Mouse (Mus musculus) stomach, embryonic 16.5 days (tissue): Measurements from ENCODE around the gene Rhof. TPM values are rescaled to one million over a fixed set of nuclear protein-coding genes. Genes with fewer than 3 reads are reported as not detected.

ENCODE experiments used
- ATAC-seq: fragments of 200-750 bp; cut with Nextera tagmentation; 2 replicates; pipeline ENCODE4 v1.8.0; 2017; ENCODE audit warnings: moderate number of reproducible peaks, moderate TSS enrichment; ENCODE audit not compliant: insufficient read depth, low FRiP score
- H3K27ac ChIP-seq: fragments of 300-500 bp; sonication (generic); 2 replicates; pipeline ENCODE4 v1.5.1; 2014; ENCODE audit warnings: low read length
- H3K27me3 ChIP-seq: fragments of 300-500 bp; sonication (generic); 2 replicates; pipeline ENCODE4 v1.6.1; 2014; ENCODE audit warnings: low read length, control low read depth, mixed read lengths; ENCODE audit not compliant: control insufficient read depth, insufficient read depth
- H3K36me3 ChIP-seq: fragments of 300-500 bp; sonication (generic); 2 replicates; pipeline ENCODE4 v1.6.1; 2014; ENCODE audit warnings: low read length; ENCODE audit not compliant: control insufficient read depth, insufficient read depth
- H3K4me1 ChIP-seq: fragments of 300-500 bp; sonication (generic); 2 replicates; pipeline ENCODE4 v1.6.1; 2014; ENCODE audit warnings: low read length, control low read depth, mixed read lengths; ENCODE audit not compliant: control insufficient read depth, insufficient read depth
- H3K4me2 ChIP-seq: fragments of 300-500 bp; sonication (generic); 2 replicates; pipeline ENCODE4 v1.6.1; 2014; ENCODE audit warnings: low read depth, low read length, mixed read lengths
- H3K4me3 ChIP-seq: fragments of 300-500 bp; sonication (generic); replicated peaks from 2 replicates; pipeline ENCODE4 v1.5.1; 2014; ENCODE audit warnings: mild to moderate bottlenecking, low read length
- H3K9ac ChIP-seq: fragments of 300-500 bp; sonication (generic); 2 replicates; pipeline ENCODE4 v1.6.1; 2014; ENCODE audit warnings: low read length
- H3K9me3 ChIP-seq: fragments of 300-500 bp; sonication (generic); replicated peaks from 2 replicates; pipeline ENCODE4 v1.6.1; 2016; ENCODE audit warnings: low read length, control low read depth; ENCODE audit not compliant: control insufficient read depth
- WGBS: fragments of 180-500 bp; shearing (Covaris S2); extraction: QIAGEN DNeasy Blood & Tissue Kit; methylation state at CpG from one replicate; pipeline ENCODE4 v1.1.7; 2014; 5-methylcytosine and 5-hydroxymethylcytosine counted together
- polyA plus RNA-seq: library from polyadenylated mRNA; unstranded; fragments of >200 nt; fragmentation: Nextera tagmentation; extraction: Ambion mirVana; gene quantifications from 2 replicates; pipeline ENCODE4 v1.2.1, GENCODE M21; 2015

The Rhof gene
- polyA plus RNA-seq, 1 experiment from 2014 or later = 2.6 TPM

GRCm38 (mm10) chr5:123057366-123058250 lies 74.9 kb downstream of the Rhof start:
- no peaks in the 10 kb centered on the region for H3K36me3 ChIP-seq
- H3K27me3 ChIP-seq = no peaks in the 10 kb centered on the region
- H3K9ac ChIP-seq = peak overlapping the region; percentile 71
- peak; percentile 96 for ATAC-seq
- WGBS = 7% methylated on average over 48 of the region's 48 CpGs
- H3K27ac ChIP-seq = peak overlapping the region; percentile 74
- peak overlapping the region; percentile 52 for H3K4me3 ChIP-seq
- H3K4me1 ChIP-seq = peaks cover 13% of the 10 kb centered on the region
- peak overlapping the region; percentile 60 for H3K4me2 ChIP-seq
- H3K9me3 ChIP-seq = no peaks in the 10 kb centered on the region

Other genes with a start within 250 kb of the Rhof start
- 33.2 and 37.4 TPM in 2 replicates for gene Kdm2b, start 142.9 kb downstream of the Rhof start, polyA plus RNA-seq
- gene Orai1, start 117.6 kb downstream of the Rhof start, polyA plus RNA-seq = 16.6 and 18.3 TPM in 2 replicates
- 1.0 TPM in 1 of 2 replicates, not detected in the other for gene Morn3, start 85.7 kb downstream of the Rhof start, polyA plus RNA-seq
- 13.7 and 15.3 TPM in 2 replicates for gene Tmem120b, start 64.3 kb downstream of the Rhof start, polyA plus RNA-seq
- 6.7 and 7.7 TPM in 2 replicates for gene Setd1b, start 9.5 kb upstream of the Rhof start, polyA plus RNA-seq
- gene Psmd9, start 36.7 kb upstream of the Rhof start, polyA plus RNA-seq = 67.5 and 71.0 TPM in 2 replicates
- gene Hpd, start 50.0 kb upstream of the Rhof start, polyA plus RNA-seq = 3.3 and 4.1 TPM in 2 replicates
- gene Wdr66, start 119.4 kb upstream of the Rhof start, polyA plus RNA-seq = 0.84 and 1.1 TPM in 2 replicates
- gene Bcl7a, start 211.1 kb upstream of the Rhof start, polyA plus RNA-seq = 18.7 and 20.4 TPM in 2 replicates